Mouse (Mus musculus): ENCODE measurements around the gene Ccn2.

The Ccn2 gene

GRCm38 (mm10) chr10:24642796-24643580, 47.7 kb downstream of the Ccn2 start:
- no peak for DNase-seq

DNA sequence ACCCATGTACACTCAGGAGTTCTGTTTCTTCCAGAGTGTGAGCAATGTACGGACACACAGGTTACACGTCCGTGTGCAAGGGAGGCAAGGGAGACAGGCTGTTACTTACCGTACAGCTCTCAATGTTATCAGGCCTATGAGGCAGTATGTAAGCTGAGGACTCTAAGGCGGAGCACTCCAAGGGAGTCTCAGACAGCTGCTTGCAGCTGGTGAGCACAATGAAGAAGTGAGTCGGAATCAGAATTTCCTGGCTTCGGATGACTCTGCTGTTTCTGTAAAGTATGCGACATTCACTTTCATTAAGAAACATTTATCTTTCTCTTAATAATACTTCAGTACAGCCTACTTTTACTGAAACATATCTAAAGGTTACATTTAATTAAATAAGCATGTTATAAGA, 49.9 kb downstream of the Ccn2 start:
- no peak for DNase-seq
